Mouse (Mus musculus): Measurements from ENCODE around the gene Shank2.

The Shank2 gene

GRCm38 (mm10) chr7:144228683-144229082 lies 227.0 kb downstream of the Shank2 start:
- DNase-seq (ENCODE audit: low spot score in 2 of 2): no peak

- no peak for DNase-seq (ENCODE audit: low spot score in 2 of 2)
Observed at GRCm38 (mm10) chr7:144229421-144229820, 227.7 kb downstream of the Shank2 start.

GRCm38 (mm10) chr7:144232132-144232706 lies 230.5 kb downstream of the Shank2 start:
- DNase-seq (ENCODE audit: low spot score in 2 of 2): no peak

- peak in 1 of 2 experiments; percentile 52 for DNase-seq (ENCODE audit: low spot score in 2 of 2)
Observed at GRCm38 (mm10) chr7:144233479-144233878, 231.8 kb downstream of the Shank2 start.

GRCm38 (mm10) chr7:144234783-144235182 lies 233.1 kb downstream of the Shank2 start:
- no peak for DNase-seq (ENCODE audit: low spot score in 2 of 2)

- DNase-seq (ENCODE audit: low spot score in 2 of 2): no peak
Observed at GRCm38 (mm10) chr7:144235523-144235922, 233.8 kb downstream of the Shank2 start.

- DNase-seq (ENCODE audit: low spot score in 2 of 2): no peak
Observed at GRCm38 (mm10) chr7:144236802-144237201, 235.1 kb downstream of the Shank2 start.

GRCm38 (mm10) chr7:144238409-144238808 lies 236.7 kb downstream of the Shank2 start:
- no peak for DNase-seq (ENCODE audit: low spot score in 2 of 2)

GRCm38 (mm10) chr7:144238992-144239391 lies 237.3 kb downstream of the Shank2 start:
- no peak for DNase-seq (ENCODE audit: low spot score in 2 of 2)

- no peak for DNase-seq (ENCODE audit: low spot score in 2 of 2)
Observed at GRCm38 (mm10) chr7:144239571-144240370, 238.0 kb downstream of the Shank2 start.

GRCm38 (mm10) chr7:144240736-144241343 lies 239.1 kb downstream of the Shank2 start:
- DNase-seq (ENCODE audit: low spot score in 2 of 2): no peak

- no peak for DNase-seq (ENCODE audit: low spot score in 2 of 2)
Observed at GRCm38 (mm10) chr7:144244203-144244602, 242.5 kb downstream of the Shank2 start.

- DNase-seq (ENCODE audit: low spot score in 2 of 2): no peak
Observed at GRCm38 (mm10) chr7:144246271-144246670, 244.5 kb downstream of the Shank2 start.

GRCm38 (mm10) chr7:144248686-144249422 lies 247.1 kb downstream of the Shank2 start:
- no peak for DNase-seq (ENCODE audit: low spot score in 2 of 2)

- DNase-seq (ENCODE audit: low spot score in 2 of 2): no peak
Observed at GRCm38 (mm10) chr7:144250791-144251190, 249.1 kb downstream of the Shank2 start.

GRCm38 (mm10) chr7:144251250-144251649 lies 249.5 kb downstream of the Shank2 start:
- DNase-seq (ENCODE audit: low spot score in 2 of 2): no peak

- no peak for DNase-seq (ENCODE audit: low spot score in 2 of 2)
Observed at GRCm38 (mm10) chr7:144254674-144255246, 253.0 kb downstream of the Shank2 start.

- DNase-seq (ENCODE audit: low spot score in 2 of 2): no peak
Observed at GRCm38 (mm10) chr7:144257821-144258220, 256.1 kb downstream of the Shank2 start.

- DNase-seq (ENCODE audit: low spot score in 2 of 2): no peak
Observed at GRCm38 (mm10) chr7:144258332-144258731, 256.6 kb downstream of the Shank2 start.

- no peak for DNase-seq (ENCODE audit: low spot score in 2 of 2)
Observed at GRCm38 (mm10) chr7:144262666-144263065, 260.9 kb downstream of the Shank2 start.

GRCm38 (mm10) chr7:144266745-144267144 lies 265.0 kb downstream of the Shank2 start:
- no peak for DNase-seq (ENCODE audit: low spot score in 2 of 2)

- no peak for DNase-seq (ENCODE audit: low spot score in 2 of 2)
Observed at GRCm38 (mm10) chr7:144268329-144268728, 266.6 kb downstream of the Shank2 start.
